Mouse (Mus musculus): ENCODE results near the gene Olfr1393. TPM values are rescaled to one million over a fixed set of nuclear protein-coding genes. Genes with fewer than 3 reads are reported as not detected.

Olfr1393 gene
- polyA plus RNA-seq, 1 experiment = not detected

DNA sequence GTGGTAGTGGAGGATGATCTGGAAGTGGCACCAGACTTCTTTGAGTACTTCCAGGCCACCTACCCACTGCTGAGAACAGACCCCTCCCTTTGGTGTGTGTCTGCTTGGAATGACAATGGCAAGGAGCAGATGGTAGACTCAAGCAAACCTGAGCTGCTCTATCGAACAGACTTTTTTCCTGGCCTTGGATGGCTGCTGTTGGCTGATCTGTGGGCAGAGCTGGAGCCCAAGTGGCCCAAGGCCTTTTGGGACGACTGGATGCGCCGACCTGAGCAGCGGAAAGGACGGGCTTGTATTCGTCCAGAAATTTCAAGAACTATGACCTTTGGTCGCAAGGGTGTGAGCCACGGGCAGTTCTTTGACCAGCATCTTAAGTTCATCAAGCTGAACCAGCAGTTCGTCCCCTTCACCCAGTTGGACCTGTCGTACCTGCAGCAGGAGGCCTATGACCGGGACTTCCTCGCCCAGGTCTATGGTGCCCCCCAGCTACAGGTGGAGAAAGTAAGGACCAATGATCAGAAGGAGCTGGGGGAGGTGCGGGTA, 16.7 kb upstream of the Olfr1393 start:
- Histone ChIP-seq H3K4me3 (ENCODE audit: insufficient read depth, low read depth, low read length) (no peak overlapping the region), H3K4me1 (ENCODE audit: control insufficient read depth, insufficient read depth, low read length) (no peaks in the 10 kb centered on the region), H3K27ac (ENCODE audit: insufficient read depth, low read depth, low read length) (no peak overlapping the region)
- WGBS = 95% methylated on average over 14 of the region's 14 CpGs
- no peak for TF ChIP-seq CTCF (IDR thresholded peaks at IDR 0.05; ENCODE audit: insufficient read depth, low read depth, low read length)
- no peak for TF ChIP-seq POLR2A (IDR thresholded peaks at IDR 0.05; ENCODE audit: insufficient read depth, low read depth, low read length)

GRCm38 (mm10) chr11:49262286-49262685, 15.8 kb upstream of the Olfr1393 start:
- no peak overlapping the region for H3K4me3 ChIP-seq (ENCODE audit: insufficient read depth, low read depth, low read length)
- H3K4me1 ChIP-seq (ENCODE audit: control insufficient read depth, insufficient read depth, low read length) = no peaks in the 10 kb centered on the region
- no peak for TF ChIP-seq POLR2A (IDR thresholded peaks at IDR 0.05; ENCODE audit: insufficient read depth, low read depth, low read length)
- no peak for TF ChIP-seq CTCF (IDR thresholded peaks at IDR 0.05; ENCODE audit: insufficient read depth, low read depth, low read length)
- H3K27ac ChIP-seq (ENCODE audit: insufficient read depth, low read depth, low read length) = no peak overlapping the region
- 95% methylated on average over 5 of the region's 5 CpGs for WGBS

- Histone ChIP-seq H3K4me3 (ENCODE audit: insufficient read depth, low read depth, low read length) (no peak overlapping the region), H3K27ac (ENCODE audit: insufficient read depth, low read depth, low read length) (no peak overlapping the region), H3K4me1 (ENCODE audit: control insufficient read depth, insufficient read depth, low read length) (no peaks in the 10 kb centered on the region)
- TF ChIP-seq POLR2A (IDR thresholded peaks at IDR 0.05; ENCODE audit: insufficient read depth, low read depth, low read length) (no peak), CTCF (IDR thresholded peaks at IDR 0.05; ENCODE audit: insufficient read depth, low read depth, low read length) (no peak)
- 86% methylated on average over 6 of the region's 6 CpGs for WGBS
Measured at GRCm38 (mm10) chr11:49263149-49263548, 15.0 kb upstream of the Olfr1393 start.

DNA sequence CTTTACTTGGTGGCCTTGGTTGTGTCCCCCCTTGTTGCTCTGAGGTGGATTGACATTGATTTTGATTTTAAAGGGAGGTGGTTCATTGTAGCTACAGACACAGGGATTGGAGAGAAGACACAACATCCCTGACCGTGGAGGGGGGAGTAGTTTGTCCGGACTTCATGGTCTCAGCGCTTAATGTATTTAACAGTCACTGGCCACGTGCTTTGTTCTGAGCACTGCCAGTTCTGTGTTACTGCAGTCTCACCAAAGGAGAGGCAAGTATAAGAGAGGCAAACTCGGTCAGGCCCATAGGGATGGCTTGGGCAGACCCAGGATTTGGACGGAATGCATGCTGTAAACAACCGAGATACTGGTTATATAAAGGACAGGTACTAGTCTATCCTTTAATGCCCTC, 14.0 kb upstream of the Olfr1393 start:
- TF ChIP-seq CTCF (IDR thresholded peaks at IDR 0.05; ENCODE audit: insufficient read depth, low read depth, low read length) = no peak
- no peak for TF ChIP-seq POLR2A (IDR thresholded peaks at IDR 0.05; ENCODE audit: insufficient read depth, low read depth, low read length)
- H3K4me1 ChIP-seq (ENCODE audit: control insufficient read depth, insufficient read depth, low read length) = no peaks in the 10 kb centered on the region
- H3K4me3 ChIP-seq (ENCODE audit: insufficient read depth, low read depth, low read length) = no peak overlapping the region
- H3K27ac ChIP-seq (ENCODE audit: insufficient read depth, low read depth, low read length) = no peak overlapping the region
- WGBS = 90% methylated on average over 7 of the region's 7 CpGs

GRCm38 (mm10) chr11:49264622-49265021, 13.5 kb upstream of the Olfr1393 start:
- WGBS = 67% methylated on average over 11 of the region's 11 CpGs
- Histone ChIP-seq H3K27ac (ENCODE audit: insufficient read depth, low read depth, low read length) (no peak overlapping the region), H3K4me1 (ENCODE audit: control insufficient read depth, insufficient read depth, low read length) (no peaks in the 10 kb centered on the region), H3K4me3 (ENCODE audit: insufficient read depth, low read depth, low read length) (no peak overlapping the region)
- TF ChIP-seq POLR2A (IDR thresholded peaks at IDR 0.05; ENCODE audit: insufficient read depth, low read depth, low read length) (no peak), CTCF (IDR thresholded peaks at IDR 0.05; ENCODE audit: insufficient read depth, low read depth, low read length) (no peak)

GRCm38 (mm10) chr11:49265101-49265500, 13.0 kb upstream of the Olfr1393 start:
- Histone ChIP-seq H3K4me3 (ENCODE audit: insufficient read depth, low read depth, low read length) (no peak overlapping the region), H3K4me1 (ENCODE audit: control insufficient read depth, insufficient read depth, low read length) (no peaks in the 10 kb centered on the region), H3K27ac (ENCODE audit: insufficient read depth, low read depth, low read length) (no peak overlapping the region)
- 76% methylated on average over 8 of the region's 8 CpGs for WGBS
- TF ChIP-seq POLR2A (IDR thresholded peaks at IDR 0.05; ENCODE audit: insufficient read depth, low read depth, low read length) (no peak), CTCF (IDR thresholded peaks at IDR 0.05; ENCODE audit: insufficient read depth, low read depth, low read length) (no peak)

DNA sequence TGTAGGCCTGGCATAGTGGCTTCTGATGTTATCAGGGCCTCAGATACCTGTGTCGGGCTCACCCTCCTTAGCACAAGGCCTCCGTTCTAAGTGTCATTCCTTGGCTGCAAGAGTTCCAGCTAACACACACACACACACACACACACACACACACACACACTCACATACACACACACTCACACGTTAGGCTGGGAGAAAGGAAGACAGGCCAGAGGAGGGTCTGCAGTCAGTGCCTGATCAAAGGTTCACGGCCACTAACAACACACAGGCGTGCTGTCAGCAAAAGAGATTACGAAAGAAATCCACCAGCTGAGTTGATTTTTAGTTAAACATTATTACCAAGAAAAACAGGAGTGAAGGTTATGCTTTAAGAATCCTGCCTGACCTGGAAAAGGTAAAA, 11.4 kb upstream of the Olfr1393 start:
- Histone ChIP-seq H3K4me1 (ENCODE audit: control insufficient read depth, insufficient read depth, low read length) (no peaks in the 10 kb centered on the region), H3K27ac (ENCODE audit: insufficient read depth, low read depth, low read length) (no peak overlapping the region), H3K4me3 (ENCODE audit: insufficient read depth, low read depth, low read length) (no peak overlapping the region)
- 90% methylated on average over 6 of the region's 6 CpGs for WGBS
- no peak for TF ChIP-seq POLR2A (IDR thresholded peaks at IDR 0.05; ENCODE audit: insufficient read depth, low read depth, low read length)
- no peak for TF ChIP-seq CTCF (IDR thresholded peaks at IDR 0.05; ENCODE audit: insufficient read depth, low read depth, low read length)

- 85% methylated on average over 10 of the region's 10 CpGs for WGBS
- TF ChIP-seq POLR2A (IDR thresholded peaks at IDR 0.05; ENCODE audit: insufficient read depth, low read depth, low read length) (no peak), CTCF (IDR thresholded peaks at IDR 0.05; ENCODE audit: insufficient read depth, low read depth, low read length) (no peak)
- no peaks in the 10 kb centered on the region for H3K4me1 ChIP-seq (ENCODE audit: control insufficient read depth, insufficient read depth, low read length)
- no peak overlapping the region for H3K4me3 ChIP-seq (ENCODE audit: insufficient read depth, low read depth, low read length)
- no peak overlapping the region for H3K27ac ChIP-seq (ENCODE audit: insufficient read depth, low read depth, low read length)
Measured at GRCm38 (mm10) chr11:49267316-49267715, 10.8 kb upstream of the Olfr1393 start.

GRCm38 (mm10) chr11:49267970-49268579, 10.0 kb upstream of the Olfr1393 start:
- 86% methylated on average over 15 of the region's 15 CpGs for WGBS
- TF ChIP-seq POLR2A (IDR thresholded peaks at IDR 0.05; ENCODE audit: insufficient read depth, low read depth, low read length) = no peak
- TF ChIP-seq CTCF (IDR thresholded peaks at IDR 0.05; ENCODE audit: insufficient read depth, low read depth, low read length) = no peak
- Histone ChIP-seq H3K4me1 (ENCODE audit: control insufficient read depth, insufficient read depth, low read length) (no peaks in the 10 kb centered on the region), H3K4me3 (ENCODE audit: insufficient read depth, low read depth, low read length) (no peak overlapping the region), H3K27ac (ENCODE audit: insufficient read depth, low read depth, low read length) (no peak overlapping the region)
